Mouse (Mus musculus) heart, adult 2 months (tissue): ENCODE results near the gene Safb. TPM values are rescaled to one million over a fixed set of nuclear protein-coding genes. Genes with fewer than 3 reads are reported as not detected.

ENCODE experiments used
- DNase-seq, 2 experiments: peaks; one replicate each; pipeline ENCODE4 v3.0.0; 2021
- H3K27ac ChIP-seq: fragments of 200-600 bp; 2 replicates; pipeline ENCODE4 v1.8.1; 2022
- H3K27me3 ChIP-seq: fragments of 200-500 bp; 2 replicates; pipeline ENCODE4 v1.6.1; 2012; ENCODE audit warnings: mild to moderate bottlenecking, low read length, inconsistent platforms, mixed read lengths; ENCODE audit not compliant: control insufficient read depth, insufficient read depth
- H3K36me3 ChIP-seq: fragments of 200-500 bp; 2 replicates; pipeline ENCODE4 v1.6.1; 2012; ENCODE audit warnings: low read length, inconsistent platforms; ENCODE audit not compliant: control insufficient read depth, insufficient read depth
- H3K4me1 ChIP-seq: fragments of 200-500 bp; 2 replicates; pipeline ENCODE4 v1.6.1; 2011; ENCODE audit warnings: low read length; ENCODE audit not compliant: control insufficient read depth, insufficient read depth
- H3K4me3 ChIP-seq: fragments of 200-600 bp; 2 replicates; pipeline ENCODE4 v1.8.1; 2022
- H3K79me2 ChIP-seq: fragments of 200-500 bp; replicated peaks from 2 replicates; pipeline ENCODE4 v1.6.1; 2012; ENCODE audit warnings: mild to moderate bottlenecking, inconsistent platforms, low read length, moderate library complexity, mixed read lengths; ENCODE audit not compliant: control insufficient read depth, insufficient read depth
- H3K9ac ChIP-seq: fragments of 200-500 bp; 2 replicates; pipeline ENCODE4 v1.6.1; 2012; ENCODE audit warnings: low read depth, mild to moderate bottlenecking, control low read depth, inconsistent platforms, low read length, mixed read lengths
- CTCF ChIP-seq: fragments of 200-600 bp; IDR thresholded peaks from 2 replicates; pipeline ENCODE4 v1.8.1; 2022; ENCODE audit warnings: antibody characterized with exemption, mild to moderate bottlenecking, moderate library complexity
- EP300 ChIP-seq: fragments of 200-500 bp; IDR thresholded peaks from 2 replicates; pipeline ENCODE4 v1.6.1; 2011; ENCODE audit warnings: low read depth, low read length, control low read depth; ENCODE audit not compliant: insufficient read depth
- POLR2A ChIP-seq: fragments of 200-500 bp; IDR thresholded peaks from 2 replicates; pipeline ENCODE4 v1.6.1; 2011; ENCODE audit warnings: mild to moderate bottlenecking, low read depth, low read length, control low read depth; ENCODE audit not compliant: insufficient read depth
- WGBS: fragments of 180-500 bp; shearing (Covaris S2); methylation state at CpG from one replicate; pipeline ENCODE4 v1.1.7; 2018; 5-methylcytosine and 5-hydroxymethylcytosine counted together
- intact Hi-C: fragments of 180-260 bp; cut with DNase I; formaldehyde crosslinking; loops from one replicate; pipeline ENCODE4 v1.15.1; 2025
- polyA plus RNA-seq: library from polyadenylated mRNA; depleted of rRNA; stranded (reverse); fragments of >200 nt; gene quantifications from 2 replicates; pipeline ENCODE4 v1.2.3, GENCODE M21; 2012
- total RNA-seq, 2 experiments: library from RNA; stranded (reverse); gene quantifications; 2 replicates each; pipeline ENCODE4 v1.2.3; 2021

Gene Safb
- total and polyA plus RNA-seq, 3 experiments = 57.5 to 69.1 (median 61.3) TPM

GRCm38 (mm10) chr17:56614391-56615135 lies 29.9 kb downstream of the Safb start:
- no peaks in the 10 kb centered on the region for H3K27me3 ChIP-seq
- no peaks in the 10 kb centered on the region for H3K79me2 ChIP-seq
- H3K9ac ChIP-seq = peak overlapping the region; percentile 87
- TF ChIP-seq EP300 = no peak
- TF ChIP-seq POLR2A = no peak
- no peak for TF ChIP-seq CTCF
- H3K4me3 ChIP-seq = peak overlapping the region; percentile 88
- H3K4me1 ChIP-seq = peaks cover 9% of the 10 kb centered on the region
- DNase-seq = peak in 1 of 2 experiments; percentile 31
- H3K27ac ChIP-seq = no peak overlapping the region
- intact Hi-C loops = loop anchor here (5.0 to 10.0 kb wide), 4 partner anchors 103 to 902 kb away; partner anchors contain the start of genes Ndufa11, Pot1b, Pspn and Sh3gl1
- 26% methylated on average over 14 of the region's 14 CpGs for WGBS
- H3K36me3 ChIP-seq = no peaks in the 10 kb centered on the region

GRCm38 (mm10) chr17:56615136-56615784 lies 30.6 kb downstream of the Safb start:
- Histone ChIP-seq H3K9ac (no peak overlapping the region), H3K27me3 (no peaks in the 10 kb centered on the region), H3K4me1 (peaks cover 6% of the 10 kb centered on the region), H3K27ac (no peak overlapping the region), H3K36me3 (no peaks in the 10 kb centered on the region), H3K79me2 (no peaks in the 10 kb centered on the region), H3K4me3 (no peak overlapping the region)
- TF ChIP-seq CTCF (no peak), EP300 (no peak), POLR2A (no peak)
- no peak for DNase-seq
- WGBS = 82% methylated on average over 11 of the region's 11 CpGs
- intact Hi-C loops = loop anchor here (10.0 kb wide), 2 partner anchors 390 to 580 kb away; partner anchors contain the start of genes Pspn and Sh3gl1

DNA sequence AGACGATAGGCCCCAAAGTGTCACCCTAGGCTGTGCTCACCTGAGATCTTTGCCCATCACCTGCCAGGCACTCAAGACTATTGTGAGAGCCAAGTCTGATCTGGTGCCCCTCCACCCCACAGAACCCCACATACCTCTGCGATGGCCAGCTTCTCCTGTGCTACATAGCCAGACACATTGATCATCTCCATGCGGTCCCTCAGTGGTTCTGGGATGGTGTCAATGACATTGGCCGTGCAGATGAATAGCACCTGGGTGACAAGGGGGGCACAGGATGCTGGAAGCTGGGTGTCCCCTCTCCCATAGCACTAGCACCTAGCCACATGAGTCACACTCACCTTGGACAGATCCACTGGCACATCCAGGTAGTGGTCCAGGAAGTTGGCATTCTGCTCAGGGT lies 31.2 kb downstream of the Safb start:
- H3K36me3 ChIP-seq = no peaks in the 10 kb centered on the region

DNA sequence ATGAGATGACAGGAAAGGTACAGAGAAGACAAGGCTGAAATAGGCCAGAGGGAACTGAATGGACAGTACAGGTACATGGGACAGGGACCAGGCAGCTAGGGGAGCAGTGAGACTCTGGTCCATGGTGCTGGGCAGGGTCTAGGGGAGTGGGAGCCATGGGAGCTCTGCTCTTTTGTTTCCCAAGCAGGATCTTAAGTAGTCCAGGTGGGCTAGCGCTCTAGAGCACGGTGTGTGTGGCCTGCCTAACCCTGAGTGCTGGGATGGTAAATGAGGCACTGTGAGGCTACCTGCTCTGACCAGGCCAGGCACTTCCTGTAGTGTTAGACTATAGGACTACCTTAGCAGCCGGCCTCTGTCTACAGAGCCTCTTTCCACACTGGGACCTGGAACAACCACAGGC lies 32.1 kb downstream of the Safb start:
- TF ChIP-seq EP300 (no peak), POLR2A (no peak), CTCF (no peak)
- Histone ChIP-seq H3K9ac (no peak overlapping the region), H3K36me3 (no peaks in the 10 kb centered on the region), H3K4me1 (peaks cover 5% of the 10 kb centered on the region), H3K4me3 (no peak overlapping the region), H3K79me2 (no peaks in the 10 kb centered on the region), H3K27ac (no peak overlapping the region), H3K27me3 (no peaks in the 10 kb centered on the region)
- WGBS = 86% methylated on average over 3 of the region's 3 CpGs
- intact Hi-C loops = loop anchor here (10.0 kb wide), 2 partner anchors 388 to 582 kb away; partner anchors contain the start of genes Pspn and Sh3gl1
- no peak for DNase-seq

More for the DNA sequence above, 31.2 kb downstream of the Safb start:
- H3K27ac ChIP-seq = no peak overlapping the region
- WGBS = 85% methylated on average over 4 of the region's 4 CpGs
- peaks cover 5% of the 10 kb centered on the region for H3K4me1 ChIP-seq
- intact Hi-C loops = loop anchor here (10.0 kb wide), 2 partner anchors 389 to 581 kb away; partner anchors contain the start of genes Pspn and Sh3gl1
- no peak overlapping the region for H3K9ac ChIP-seq
- H3K4me3 ChIP-seq = no peak overlapping the region
- no peak for DNase-seq
- no peaks in the 10 kb centered on the region for H3K27me3 ChIP-seq
- TF ChIP-seq POLR2A = no peak
- no peak for TF ChIP-seq EP300
- no peak for TF ChIP-seq CTCF
- H3K79me2 ChIP-seq = no peaks in the 10 kb centered on the region

DNA sequence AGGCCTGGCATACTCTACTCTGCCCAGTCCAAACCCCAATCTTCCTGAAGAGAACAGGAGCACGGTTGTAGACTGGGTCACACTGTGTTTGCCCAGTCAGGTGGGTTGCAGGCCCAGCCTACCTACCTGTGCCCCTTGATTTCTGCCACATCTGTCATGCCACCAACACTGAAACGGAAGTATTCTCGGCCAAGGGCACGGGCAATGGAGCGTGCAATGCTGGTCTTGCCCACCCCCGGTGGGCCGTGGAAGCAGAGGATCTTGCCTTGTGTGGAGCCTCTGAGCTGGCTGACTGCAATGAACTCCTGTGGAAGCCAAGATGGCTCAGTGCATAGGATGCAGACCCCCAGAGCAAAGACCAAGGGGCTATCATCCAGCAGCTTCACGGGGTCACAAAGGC lies 33.0 kb downstream of the Safb start:
- Histone ChIP-seq H3K36me3 (no peaks in the 10 kb centered on the region), H3K4me3 (no peak overlapping the region), H3K27me3 (no peaks in the 10 kb centered on the region), H3K79me2 (no peaks in the 10 kb centered on the region), H3K9ac (no peak overlapping the region), H3K4me1 (peaks cover 5% of the 10 kb centered on the region), H3K27ac (no peak overlapping the region)
- intact Hi-C loops = loop anchor here (10.0 kb wide), 2 partner anchors 387 to 583 kb away; partner anchors contain the start of genes Pspn and Sh3gl1
- DNase-seq = no peak
- no peak for TF ChIP-seq CTCF
- WGBS = 85% methylated on average over 8 of the region's 8 CpGs

GRCm38 (mm10) chr17:56625495-56625894 lies 40.9 kb downstream of the Safb start:
- no peak overlapping the region for H3K4me3 ChIP-seq
- no peak overlapping the region for H3K27ac ChIP-seq
- H3K9ac ChIP-seq = no peak overlapping the region
- DNase-seq = no peak
- no peaks in the 10 kb centered on the region for H3K27me3 ChIP-seq
- peaks cover 4% of the 10 kb centered on the region for H3K4me1 ChIP-seq
- no peaks in the 10 kb centered on the region for H3K36me3 ChIP-seq
- intact Hi-C loops = loop anchor here (5.0 kb wide), 3 partner anchors 43 to 137 kb away; partner anchors contain the start of genes Dus3l, Ndufa11, Safb and Safb2
- H3K79me2 ChIP-seq = no peaks in the 10 kb centered on the region
- WGBS = 43% methylated on average over 3 of the region's 3 CpGs
- TF ChIP-seq CTCF (no peak), POLR2A (no peak), EP300 (no peak)
